Comparison of ENCODE assay signal across 10 mouse cellular contexts in genomic region chr5:74201570-74202357, GRCm38 (mm10). TPM values are rescaled to one million over a fixed set of nuclear protein-coding genes. Genes with fewer than 3 reads are reported as not detected.
DNase-seq lines count a peak whose midpoint lies in the region; ATAC-seq and TF ChIP-seq lines count a peak whose summit lies in the region.
"Had no signal": no experiment of that assay in that cellular context is flagged by ENCODE, and none has a peak within 500 bp of the region (broad histone marks: within the 10 kb centered on the region; RNA-seq: fewer than 3 reads in every experiment).

No protein-coding gene starts in this region.

- H3K9me3 ChIP-seq in forebrain, postnatal 0 days (ENCODE audit: low read length), result no peaks in the 10 kb centered on the region
- H3K9me3 ChIP-seq in forebrain, embryonic 16.5 days (ENCODE audit: control insufficient read depth, low read length), result peaks cover 4% of the 10 kb centered on the region; the same call in 1 of the 2 replicates
- H3K9me3 ChIP-seq in kidney, embryonic 15.5 days (replicated peaks), result no peaks in the 10 kb centered on the region
- H3K9me3 ChIP-seq in hindbrain, postnatal 0 days (ENCODE audit: low read length), result no peaks in the 10 kb centered on the region

- no peak overlapping the region for H3K27ac ChIP-seq in forebrain, postnatal 0 days (ENCODE audit: low read depth, low read length)
- no peak overlapping the region for H3K27ac ChIP-seq in forebrain, embryonic 16.5 days (ENCODE audit: low read length)
- peak overlapping the region; percentile 65 for H3K27ac ChIP-seq in kidney, embryonic 15.5 days
- no peak overlapping the region for H3K27ac ChIP-seq in hindbrain, postnatal 0 days

- H3K27me3 ChIP-seq in forebrain, postnatal 0 days (ENCODE audit: insufficient read depth, low read length), result no peaks in the 10 kb centered on the region
- no peaks in the 10 kb centered on the region for H3K27me3 ChIP-seq in forebrain, embryonic 16.5 days (replicated peaks; ENCODE audit: control insufficient read depth, insufficient read depth, low read length)
- no peaks in the 10 kb centered on the region for H3K27me3 ChIP-seq in kidney, embryonic 15.5 days
- no peaks in the 10 kb centered on the region for H3K27me3 ChIP-seq in hindbrain, postnatal 0 days (ENCODE audit: insufficient read depth, low read length)

- no peaks in the 10 kb centered on the region for H3K36me3 ChIP-seq in forebrain, postnatal 0 days (ENCODE audit: insufficient read depth)
- H3K36me3 ChIP-seq in forebrain, embryonic 16.5 days (ENCODE audit: control insufficient read depth, insufficient read depth), result no peaks in the 10 kb centered on the region
- H3K36me3 ChIP-seq in kidney, embryonic 15.5 days, result peaks cover 38% of the 10 kb centered on the region
- H3K36me3 ChIP-seq in hindbrain, postnatal 0 days (ENCODE audit: insufficient read depth, low read length), result no peaks in the 10 kb centered on the region

- H3K4me2 ChIP-seq in forebrain, postnatal 0 days (ENCODE audit: low read depth), result no peak overlapping the region
- no peak overlapping the region for H3K4me2 ChIP-seq in forebrain, embryonic 16.5 days (ENCODE audit: low read length)
- H3K4me2 ChIP-seq in kidney, embryonic 15.5 days, result no peak overlapping the region
- no peak overlapping the region for H3K4me2 ChIP-seq in hindbrain, postnatal 0 days (ENCODE audit: low read depth, low read length)

- peak; percentile 45; the same call in 1 of the 2 replicates for ATAC-seq in forebrain, postnatal 0 days
- ATAC-seq in forebrain, embryonic 16.5 days, result no peak
- ATAC-seq in kidney, embryonic 15.5 days (replicated peaks; ENCODE audit: low FRiP score), result peak; percentile 78
- ATAC-seq in hindbrain, postnatal 0 days, result peak; percentile 51
- ATAC-seq in erythroblast, adult 5-6 weeks (replicated peaks; ENCODE audit: low FRiP score, poor library complexity, severe bottlenecking), result no peak

- no peak for TF ChIP-seq CTCF in forebrain, postnatal 0 days (IDR thresholded peaks at IDR 0.05; ENCODE audit: low read depth)
- TF ChIP-seq CTCF in hindbrain, postnatal 0 days (IDR thresholded peaks at IDR 0.05; ENCODE audit: low read depth), result no peak

- H3K4me3 ChIP-seq in forebrain, postnatal 0 days (ENCODE audit: low read depth, low read length), result no peak overlapping the region
- H3K4me3 ChIP-seq in forebrain, embryonic 16.5 days (replicated peaks; ENCODE audit: low read length), result no peak overlapping the region
- H3K4me3 ChIP-seq in kidney, embryonic 15.5 days (replicated peaks), result no peak overlapping the region
- H3K4me3 ChIP-seq in hindbrain, postnatal 0 days (ENCODE audit: low read length), result no peak overlapping the region

- no peak overlapping the region for H3K9ac ChIP-seq in forebrain, postnatal 0 days
- H3K9ac ChIP-seq in forebrain, embryonic 16.5 days (replicated peaks; ENCODE audit: low read depth, low read length), result no peak overlapping the region
- no peak overlapping the region for H3K9ac ChIP-seq in kidney, embryonic 15.5 days
- H3K9ac ChIP-seq in hindbrain, postnatal 0 days (replicated peaks; ENCODE audit: low read length), result no peak overlapping the region

- H3K4me1 ChIP-seq in forebrain, postnatal 0 days (ENCODE audit: insufficient read depth), result 0 out of 2 replicates have a peak, but pooled peaks cover 3% of the 10 kb centered on the region
- H3K4me1 ChIP-seq in forebrain, embryonic 16.5 days (replicated peaks; ENCODE audit: control insufficient read depth, insufficient read depth, low read length), result peaks cover 21% of the 10 kb centered on the region
- H3K4me1 ChIP-seq in kidney, embryonic 15.5 days, result peaks cover 73% of the 10 kb centered on the region
- H3K4me1 ChIP-seq in hindbrain, postnatal 0 days (ENCODE audit: insufficient read depth, low read length), result no peaks in the 10 kb centered on the region

- DNase-seq in forebrain, postnatal 0 days, result no peak
- DNase-seq in kidney, postnatal 14 days, result no peak
- DNase-seq in embryo, embryonic 10.5 days (ENCODE audit: low spot score), result peak; percentile 72
- peak; percentile 40 for DNase-seq in hindbrain, postnatal 0 days (ENCODE audit: low spot score)
- no peak for DNase-seq in MN1 (ENCODE audit: low spot score)
- DNase-seq: gastrocnemius, postnatal 10 days; kidney, adult 18-20 months had no signal

- WGBS in forebrain, postnatal 0 days, result 61% methylated on average over 10 of the region's 10 CpGs
- 65% methylated on average over 10 of the region's 10 CpGs for WGBS in forebrain, embryonic 16.5 days
- WGBS in kidney, embryonic 15.5 days, result 41% methylated on average over 10 of the region's 10 CpGs
- 48% methylated on average over 10 of the region's 10 CpGs for WGBS in hindbrain, postnatal 0 days

RNA-seq across cellular contexts. Expression of gene Rasl11b, which starts 6.7 kb away (rescaled TPM):
- total RNA-seq in forebrain, postnatal 0 days (2014; rRNA removed), result 7.7 and 8.4 TPM in 2 replicates
- 37.3 and 43.5 TPM in 2 replicates for polyA plus RNA-seq in forebrain, postnatal 0 days (2015; fragmentation: Nextera tagmentation; extraction: Ambion mirVana)
- 31.2 and 41.5 TPM in 2 replicates for polyA plus RNA-seq in forebrain, embryonic 16.5 days (2015; fragmentation: Nextera tagmentation; extraction: Ambion mirVana)
- polyA plus RNA-seq in kidney, embryonic 15.5 days (2015; fragmentation: Nextera tagmentation; extraction: Ambion mirVana), result 60.3 and 63.1 TPM in 2 replicates
- 5.9 and 7.2 TPM in 2 replicates for total RNA-seq in hindbrain, postnatal 0 days (2014; rRNA removed)
- 16.7 and 17.1 TPM in 2 replicates for polyA plus RNA-seq in hindbrain, postnatal 0 days (2015; fragmentation: Nextera tagmentation; extraction: Ambion mirVana)
- 0.58 and 0.63 TPM in 2 replicates for total RNA-seq in erythroblast, adult 5-6 weeks (2015; ENCODE audit: low replicate concordance)
- 0.70 TPM in 1 of 2 replicates, not detected in the other for total RNA-seq in erythroblast, adult 5-6 weeks (2017; ENCODE audit: low replicate concordance)

Comparison
In these comparisons a context has a peak if more than half of its experiments do, and no peak if none do; other contexts are left out.
1. ATAC-seq: peak in forebrain, postnatal 0 days (single experiment), kidney, embryonic 15.5 days (single experiment) and hindbrain, postnatal 0 days (single experiment); none in forebrain, embryonic 16.5 days (single experiment) and erythroblast, adult 5-6 weeks (single experiment).
2. DNase-seq: peak in embryo, embryonic 10.5 days (single experiment) and hindbrain, postnatal 0 days (single experiment); none in forebrain, postnatal 0 days (single experiment), kidney, postnatal 14 days (single experiment) and MN1 (single experiment).